Mouse (Mus musculus) liver (tissue): ENCODE measurements at regions not wholly inside any gene's neighbourhood (a gene's known extent, or its start where the extent isn't known, plus 50 kb on each side); places are given as distances from the start of the nearest gene placed in this dataset.

Experiments
- DNase-seq: peaks from one replicate; pipeline ENCODE4 v3.0.0-alpha.2; 2020; ENCODE audit warnings: mixed read lengths

GRCm38 (mm10) chr2:167847281-167848077, 84.4 kb upstream of the Ptpn1 start:
- DNase-seq: no peak

GRCm38 (mm10) chr2:167845370-167845769, 86.5 kb upstream of the Ptpn1 start:
- no peak for DNase-seq

GRCm38 (mm10) chr2:167844556-167844955, 87.3 kb upstream of the Ptpn1 start:
- no peak for DNase-seq

DNA sequence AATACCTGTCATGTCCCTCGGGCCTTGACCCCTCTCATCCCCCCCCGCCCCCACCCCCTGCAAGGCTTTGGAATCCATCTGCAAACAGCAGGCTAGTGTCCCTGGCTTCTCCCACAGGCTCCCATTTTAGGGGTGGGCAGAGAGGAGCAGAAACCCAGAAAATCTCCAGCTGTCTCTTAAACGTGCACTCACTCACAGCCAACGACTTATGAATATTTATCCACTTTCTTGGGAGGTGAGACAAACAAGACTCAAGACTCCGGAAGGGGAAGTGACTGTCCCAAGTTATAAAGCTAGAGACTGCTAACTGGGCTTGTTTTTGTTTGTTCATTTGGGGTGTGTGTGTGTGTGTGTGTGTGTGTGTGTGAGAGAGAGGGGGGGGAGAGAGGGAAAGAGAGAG, 87.9 kb upstream of the Ptpn1 start:
- DNase-seq: no peak

- no peak for DNase-seq
These were observed 88.9 kb upstream of the Ptpn1 start for GRCm38 (mm10) chr2:167842993-167843392.

- no peak for DNase-seq
These were observed 89.4 kb upstream of the Ptpn1 start for GRCm38 (mm10) chr2:167842473-167842872.

DNA sequence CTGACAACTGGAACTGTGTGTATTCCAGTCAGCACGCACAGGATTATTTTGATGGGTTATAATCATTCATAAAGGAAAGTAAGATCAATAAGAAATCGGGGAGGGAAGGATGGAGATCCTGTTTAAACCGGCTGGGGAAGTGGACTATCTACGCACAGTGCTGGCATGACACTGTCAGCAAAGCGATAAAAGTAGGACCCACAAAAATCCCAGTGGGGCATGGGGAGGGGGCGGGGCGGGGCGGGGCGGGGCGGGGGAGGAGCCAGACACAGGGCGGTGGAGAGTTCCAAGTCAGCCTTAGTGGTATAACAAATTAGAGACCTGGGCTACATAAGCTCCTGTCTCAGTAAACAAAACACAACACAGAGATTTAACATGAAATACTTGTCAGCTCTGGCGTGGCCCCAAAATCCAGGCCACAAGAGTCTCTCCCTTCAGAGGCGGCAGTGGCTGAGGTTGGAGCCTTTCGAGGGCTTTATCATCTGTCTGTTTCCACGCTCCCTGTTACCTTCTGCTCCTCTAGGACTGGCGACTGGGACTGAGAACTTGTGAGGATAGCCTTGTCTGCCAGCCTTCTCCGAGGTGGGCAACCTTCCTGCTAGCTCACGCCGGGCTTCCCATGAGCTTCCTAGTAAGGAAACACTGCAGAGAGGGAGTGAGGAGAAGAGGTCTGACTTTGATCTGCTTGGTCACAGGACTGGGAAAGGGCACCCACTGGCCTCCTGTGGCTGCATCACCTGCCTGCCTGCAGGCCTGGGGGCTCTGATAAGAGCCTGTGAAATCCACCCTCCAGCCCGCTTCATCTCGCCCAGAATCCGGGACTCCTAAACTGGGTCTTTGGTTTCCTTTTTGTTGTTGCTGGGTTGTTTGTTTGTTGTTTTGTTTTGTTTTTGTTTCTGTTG, 90.3 kb upstream of the Ptpn1 start:
- peak; percentile 59 for DNase-seq

DNA sequence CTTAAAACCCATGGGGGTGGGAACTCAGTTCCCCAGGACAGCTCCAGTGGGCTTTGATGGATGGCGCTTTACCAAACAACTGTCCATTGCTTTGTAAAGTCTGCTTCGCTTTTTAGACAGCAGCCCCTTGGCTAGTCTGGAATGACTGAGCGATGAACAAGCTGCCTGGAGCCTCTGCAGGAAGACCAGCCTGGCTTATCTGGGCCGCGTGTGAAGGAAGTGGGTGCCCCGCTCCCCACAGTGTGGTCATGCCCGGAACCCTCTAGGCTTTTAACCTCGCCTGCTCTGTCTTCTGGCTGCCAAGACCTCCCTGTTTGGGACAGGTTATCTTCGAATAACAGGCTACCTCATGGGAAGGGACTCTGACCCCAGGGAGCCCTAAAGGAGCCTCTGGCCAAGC, 91.5 kb upstream of the Ptpn1 start:
- peak; percentile 48 for DNase-seq

DNA sequence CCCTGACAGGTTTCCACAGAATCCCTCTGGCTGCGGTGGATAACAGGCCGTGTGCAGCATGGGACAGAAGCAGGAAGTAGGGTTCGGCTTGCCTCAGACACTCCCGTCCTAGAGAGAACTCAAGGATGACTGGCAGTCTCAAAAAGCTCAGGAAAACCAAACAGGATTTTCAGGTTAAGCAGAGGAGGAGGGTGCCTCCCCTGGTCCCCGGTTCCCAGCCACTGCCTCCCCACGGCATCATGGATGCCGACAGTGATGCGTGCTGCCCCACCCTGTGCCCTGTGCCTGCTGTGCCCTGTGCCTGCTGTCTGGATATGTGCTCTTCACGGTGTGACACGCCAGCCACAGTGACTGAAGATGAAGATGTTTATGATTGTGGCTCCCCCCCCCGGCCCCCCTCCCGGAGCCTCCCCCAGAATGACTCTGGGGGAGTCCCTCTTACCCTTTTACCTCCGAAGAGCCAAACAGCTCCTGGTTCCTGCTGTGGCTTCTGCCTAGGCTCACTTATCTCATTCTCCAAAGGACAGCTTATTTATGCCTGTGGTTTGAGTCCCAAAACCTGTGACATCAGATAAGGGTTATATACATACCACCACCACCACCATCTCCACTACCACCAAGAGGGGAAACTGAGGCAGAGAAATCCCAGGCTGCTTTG, 92.4 kb upstream of the Ptpn1 start:
- DNase-seq: no peak

- no peak for DNase-seq
These were observed 94.3 kb upstream of the Ptpn1 start for GRCm38 (mm10) chr2:167837596-167837995.

DNA sequence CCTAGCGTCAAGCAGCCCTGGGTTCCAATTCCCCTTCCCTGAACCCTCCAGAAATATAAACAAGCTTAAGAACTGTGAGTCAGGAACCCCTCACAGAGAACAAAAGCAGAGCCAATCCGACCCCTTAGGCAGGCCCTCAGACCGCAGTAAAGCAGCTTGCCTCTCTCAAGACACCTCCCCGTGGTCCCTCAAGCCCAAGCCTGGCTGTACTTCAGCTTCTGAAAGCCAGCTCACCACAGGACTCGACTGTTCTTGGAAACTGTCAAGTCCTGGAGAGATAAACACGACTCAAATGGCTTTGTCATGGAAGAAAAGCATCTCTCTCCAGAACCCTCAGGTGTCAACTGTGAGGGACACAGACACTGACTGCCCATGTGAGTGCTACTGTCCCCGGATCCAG, 95.2 kb upstream of the Ptpn1 start:
- DNase-seq: no peak

- DNase-seq: no peak
These were observed 97.3 kb upstream of the Ptpn1 start for GRCm38 (mm10) chr2:167834605-167835004.

GRCm38 (mm10) chr2:167833290-167833953, 98.4 kb upstream of the Ptpn1 start:
- DNase-seq: peak; percentile 55

DNA sequence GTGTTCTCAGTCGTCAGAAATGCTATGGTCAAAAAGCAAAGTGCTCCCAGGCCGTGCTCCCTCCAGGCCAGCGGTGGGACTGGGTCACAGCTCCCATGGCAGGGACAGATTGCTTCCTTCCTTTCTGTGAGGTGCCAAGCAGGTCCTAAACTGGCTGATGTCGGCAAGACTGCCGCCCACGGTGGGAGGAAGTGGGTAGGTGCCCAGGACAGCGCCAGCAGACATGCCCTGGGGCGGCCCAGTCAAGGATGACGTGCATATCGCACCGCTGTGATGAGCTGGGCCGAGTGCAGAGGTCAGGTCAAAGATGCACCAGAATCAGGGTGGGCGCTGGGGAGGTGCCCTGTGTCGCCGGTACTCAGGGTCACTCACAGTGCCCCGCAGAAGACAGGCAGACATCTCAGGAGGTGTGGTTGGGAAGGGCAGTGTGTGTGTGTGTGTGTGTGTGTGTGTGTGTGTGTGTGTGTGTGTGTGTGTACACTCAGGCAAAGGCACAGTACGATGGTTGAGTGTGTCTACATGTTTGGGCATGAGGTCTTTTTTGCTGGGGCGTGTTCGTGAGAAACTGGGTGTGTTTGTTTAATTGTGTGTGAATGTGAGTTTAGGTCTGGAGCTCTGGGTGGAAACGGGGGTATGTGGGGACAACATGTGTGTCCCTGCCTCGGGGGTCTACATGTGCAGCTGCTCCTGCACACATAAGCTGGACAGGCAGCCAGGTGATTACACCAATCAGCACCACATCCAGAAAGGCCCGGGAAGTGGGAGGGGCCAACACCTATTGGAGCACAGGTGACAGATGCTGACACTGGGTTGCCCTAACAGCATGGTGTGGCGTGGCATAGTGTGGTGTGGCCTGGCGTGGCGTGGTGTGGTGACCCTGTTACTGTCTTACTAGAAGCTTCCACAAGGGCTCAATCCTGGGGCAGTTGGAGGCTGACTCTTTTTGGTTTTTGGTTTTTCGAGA, 100.5 kb upstream of the Ptpn1 start:
- no peak for DNase-seq

DNA sequence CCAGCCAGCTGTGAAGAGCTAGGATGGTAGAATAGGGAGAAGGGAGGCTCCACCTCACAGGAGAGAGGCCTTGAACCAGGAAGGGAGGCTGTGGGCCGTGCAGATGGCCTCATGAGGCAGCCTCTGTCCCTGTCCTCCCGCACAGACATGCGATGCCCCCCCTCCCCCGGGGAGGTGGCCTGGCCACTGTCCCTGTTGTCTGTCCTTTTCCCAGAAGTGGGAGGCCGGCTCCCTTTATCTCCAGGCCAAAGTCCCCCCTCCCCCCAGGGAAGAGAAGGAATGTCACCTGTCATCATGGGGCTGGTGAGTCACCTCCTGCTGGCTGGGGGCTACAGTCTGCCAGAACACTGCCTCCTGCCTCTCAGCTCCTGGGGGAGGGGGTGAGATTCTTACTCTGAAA, 103.6 kb upstream of the Ptpn1 start:
- peak; percentile 46 for DNase-seq

DNA sequence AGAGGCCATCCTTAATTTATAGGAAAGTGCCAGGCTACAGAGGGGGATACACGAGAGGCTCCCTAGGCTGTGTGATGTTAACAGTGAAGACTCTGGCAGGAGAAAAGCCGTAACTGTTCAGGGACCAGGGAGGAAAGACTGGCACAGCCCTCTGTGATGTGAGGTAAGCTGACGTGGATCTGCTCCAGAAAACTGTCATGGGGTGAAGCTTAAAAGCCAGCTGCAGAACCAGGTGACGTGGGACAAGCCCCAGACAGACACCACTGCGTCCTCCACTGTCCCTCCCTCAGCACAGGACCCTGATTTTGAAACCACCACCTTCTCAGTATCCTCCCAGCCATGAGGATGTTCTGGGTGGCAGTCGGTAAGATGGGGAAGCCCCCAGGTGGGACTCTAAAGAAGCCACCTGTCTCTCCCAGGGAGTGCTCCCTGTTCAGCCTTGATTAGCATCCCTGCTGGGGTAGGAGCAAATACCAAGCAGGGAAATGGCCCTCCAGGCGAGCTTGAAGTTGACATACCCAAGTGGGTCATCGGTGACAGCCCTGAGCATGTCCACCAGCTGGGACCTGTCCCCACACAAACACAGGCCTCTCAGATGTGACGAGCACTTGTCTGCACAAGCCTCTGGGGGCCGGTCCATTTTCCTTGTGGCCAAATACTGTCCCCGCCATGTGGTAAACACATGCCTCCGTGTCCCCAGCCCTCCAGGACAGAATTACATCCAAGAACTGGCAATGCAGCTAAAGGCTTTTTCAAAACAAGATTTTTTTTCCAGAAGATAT, 104.7 kb upstream of the Ptpn1 start:
- DNase-seq: no peak

GRCm38 (mm10) chr2:167823513-167823912, 108.3 kb upstream of the Ptpn1 start:
- peak; percentile 49 for DNase-seq

GRCm38 (mm10) chr2:167823044-167823443, 108.8 kb upstream of the Ptpn1 start:
- no peak for DNase-seq

DNA sequence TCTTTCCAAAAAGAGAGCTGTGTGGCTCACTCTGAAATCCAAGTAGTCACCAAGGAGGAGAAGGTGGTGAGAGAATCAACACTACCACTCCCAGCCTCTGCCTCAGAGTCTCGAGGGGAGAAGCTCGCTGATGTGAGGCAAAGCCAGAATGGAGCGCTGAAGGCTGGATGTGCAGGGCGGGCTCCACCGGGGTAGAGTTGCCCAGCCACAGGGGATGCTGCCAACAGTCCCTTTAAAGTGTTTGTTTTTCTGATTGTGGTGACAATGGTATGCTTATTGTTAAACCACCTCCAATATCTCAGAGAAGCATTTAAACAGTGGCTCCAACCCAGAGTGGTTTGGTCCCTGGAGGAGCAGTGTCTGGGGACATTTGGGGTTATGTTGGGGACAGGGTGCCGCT, 110.7 kb upstream of the Ptpn1 start:
- DNase-seq: no peak

DNA sequence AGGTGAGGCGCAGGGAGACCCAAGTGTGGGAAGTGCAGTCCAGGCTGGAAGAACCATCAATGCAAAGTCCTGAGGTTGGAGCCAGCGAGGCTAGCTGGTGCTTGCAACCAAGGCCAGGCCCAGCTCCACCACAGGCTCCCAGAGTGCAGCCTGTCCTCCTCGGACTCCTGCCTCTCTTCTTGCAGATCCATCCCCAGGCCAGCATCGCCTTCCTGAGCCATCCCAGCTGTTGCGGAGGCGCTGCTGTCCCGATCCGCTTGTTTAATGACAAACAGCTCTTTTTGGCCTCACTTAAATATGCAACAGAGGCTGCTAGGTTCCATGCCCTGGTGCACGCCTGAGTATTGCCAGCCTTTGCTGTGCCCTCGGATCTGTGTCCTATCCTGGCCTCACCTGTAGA, 113.1 kb upstream of the Ptpn1 start:
- no peak for DNase-seq

DNA sequence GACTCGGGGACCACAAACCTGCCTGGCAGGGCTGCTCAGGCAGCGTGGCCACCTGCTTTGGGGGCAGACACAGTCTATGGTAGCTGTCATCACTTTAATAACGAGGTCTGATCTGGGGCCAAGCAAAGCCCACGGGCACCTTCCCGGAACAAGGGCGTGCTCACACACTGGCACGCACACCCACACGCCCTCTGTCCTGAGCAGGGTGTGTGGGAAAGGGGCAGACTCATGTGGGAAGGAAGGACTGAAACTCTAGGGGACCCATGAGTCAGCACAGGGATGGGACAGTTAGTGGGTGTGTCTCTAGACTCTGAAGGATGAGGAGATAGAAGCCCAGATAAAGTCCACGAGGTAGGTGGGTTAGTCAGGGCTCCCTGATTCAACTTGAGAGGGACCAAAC, 114.8 kb upstream of the Ptpn1 start:
- no peak for DNase-seq
